Mouse (Mus musculus) adrenal gland, postnatal 36 days (tissue): ENCODE results near the gene Gdpd1. TPM values are rescaled to one million over a fixed set of nuclear protein-coding genes. Genes with fewer than 3 reads are reported as not detected.
"Not testable (repeated sequence)": the region's sequence is repeated elsewhere in the genome, so short reads cannot be mapped to it uniquely, and the experiment has no call there.

ENCODE experiments used
- DNase-seq, 2 experiments: peaks; one replicate each; pipeline ENCODE4 v3.0.0; 2021; ENCODE audit warnings: mixed read lengths in 1 of 2
- total RNA-seq, 2 experiments: library from RNA; stranded (reverse); gene quantifications; 2 replicates each; pipeline ENCODE4 v1.2.3; 2021

Gene Gdpd1
- total RNA-seq, 2 experiments from 2014 or later: 4.2 to 4.5 TPM

GRCm38 (mm10) chr11:87026096-87026875, 47.6 kb downstream of the Gdpd1 start:
- peak; percentile 19 to 31 for DNase-seq

- DNase-seq: no peak
Observed at GRCm38 (mm10) chr11:87025351-87025750, 48.5 kb downstream of the Gdpd1 start.

GRCm38 (mm10) chr11:87023240-87023639, 50.6 kb downstream of the Gdpd1 start:
- not testable (repeated sequence) for DNase-seq

- no peak for DNase-seq
Observed at GRCm38 (mm10) chr11:87022765-87023164, 51.1 kb downstream of the Gdpd1 start.

GRCm38 (mm10) chr11:87021551-87021950, 52.3 kb downstream of the Gdpd1 start:
- no peak for DNase-seq

GRCm38 (mm10) chr11:87020449-87020848, 53.4 kb downstream of the Gdpd1 start:
- no peak for DNase-seq

GRCm38 (mm10) chr11:87019431-87019830, 54.4 kb downstream of the Gdpd1 start:
- DNase-seq: no peak

GRCm38 (mm10) chr11:87018081-87018480, 55.8 kb downstream of the Gdpd1 start:
- DNase-seq: no peak

- DNase-seq: no peak
Observed at GRCm38 (mm10) chr11:87015691-87016090, 58.2 kb downstream of the Gdpd1 start.

- DNase-seq: peak in 1 of 2 experiments; percentile 63
Observed at GRCm38 (mm10) chr11:87010476-87010875, 63.4 kb downstream of the Gdpd1 start.

GRCm38 (mm10) chr11:87007371-87007770, 66.5 kb downstream of the Gdpd1 start:
- DNase-seq: no peak

- no peak for DNase-seq
Observed at GRCm38 (mm10) chr11:87004960-87005755, 68.7 kb downstream of the Gdpd1 start.

GRCm38 (mm10) chr11:87002078-87002829, 71.6 kb downstream of the Gdpd1 start:
- DNase-seq: no peak

GRCm38 (mm10) chr11:87001217-87001616, 72.6 kb downstream of the Gdpd1 start:
- DNase-seq: no peak

- DNase-seq: no peak
Observed at GRCm38 (mm10) chr11:86996266-86996665, 77.6 kb downstream of the Gdpd1 start.

- DNase-seq: peak; percentile 70 to 75
Observed at GRCm38 (mm10) chr11:86995625-86996221, 78.1 kb downstream of the Gdpd1 start.

GRCm38 (mm10) chr11:86994791-86995624, 78.9 kb downstream of the Gdpd1 start:
- no peak for DNase-seq

- no peak for DNase-seq
Observed at GRCm38 (mm10) chr11:86994330-86994729, 79.5 kb downstream of the Gdpd1 start.

- DNase-seq: peak; percentile 98
Observed at GRCm38 (mm10) chr11:86993041-86994037, 80.5 kb downstream of the Gdpd1 start, which contains the start of gene Ypel2. Gene Ypel2, minus strand, starts transcription at chr11:86993707.
